Mouse (Mus musculus): Measurements from ENCODE around the gene Fez1. TPM values are rescaled to one million over a fixed set of nuclear protein-coding genes. Genes with fewer than 3 reads are reported as not detected.

Fez1 gene
- polyA plus RNA-seq, 1 experiment from 2014 or later, result 14.7 TPM

DNA sequence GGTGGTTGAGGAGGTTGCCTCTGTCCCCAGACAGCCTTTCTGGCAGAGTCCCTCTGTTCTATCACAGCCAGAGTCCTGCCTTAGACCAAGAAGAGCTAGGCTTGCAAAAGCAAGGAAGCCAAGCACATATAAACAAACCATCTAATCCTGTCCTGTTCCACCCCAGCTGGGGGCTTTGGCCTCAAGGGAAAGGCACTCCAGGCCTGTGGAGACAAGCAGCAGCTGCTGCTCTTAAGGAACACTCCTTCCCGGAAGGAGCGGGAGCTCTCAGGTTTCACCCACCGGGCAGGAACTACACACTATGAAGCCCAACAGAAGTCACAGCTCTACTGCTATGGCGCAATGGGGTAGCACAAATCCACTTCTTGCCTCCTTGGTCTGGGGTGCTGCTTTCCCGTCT is 95.3 kb downstream of the Fez1 start:
- Histone ChIP-seq H3K36me3 (ENCODE audit: control insufficient read depth, insufficient read depth, low read length) (no peaks in the 10 kb centered on the region), H3K9ac (ENCODE audit: low read length) (no peak overlapping the region), H3K4me2 (ENCODE audit: low read depth, severe bottlenecking) (peak overlapping the region; percentile 10; the same call in 1 of the 2 replicates), H3K27ac (replicated peaks; ENCODE audit: low read depth, low read length) (no peak overlapping the region), H3K27me3 (ENCODE audit: control insufficient read depth, insufficient read depth, low read length) (no peaks in the 10 kb centered on the region), H3K4me3 (ENCODE audit: low read depth, low read length) (no peak overlapping the region), H3K4me1 (ENCODE audit: control insufficient read depth, insufficient read depth, low read length) (peaks cover 10% of the 10 kb centered on the region), H3K9me3 (ENCODE audit: control insufficient read depth, low read length) (no peaks in the 10 kb centered on the region)
- WGBS, result 19% methylated on average over 5 of the region's 5 CpGs
- peak; percentile 62 for DNase-seq (ENCODE audit: low spot score)
- peak; percentile 68; the same call in 1 of the 2 replicates for ATAC-seq (ENCODE audit: insufficient number of reproducible peaks, low FRiP score, low TSS enrichment, low read depth)

- Histone ChIP-seq H3K36me3 (ENCODE audit: control insufficient read depth, insufficient read depth, low read length) (no peaks in the 10 kb centered on the region), H3K9me3 (ENCODE audit: control insufficient read depth, low read length) (no peaks in the 10 kb centered on the region), H3K4me2 (ENCODE audit: low read depth, severe bottlenecking) (no peak overlapping the region), H3K9ac (ENCODE audit: low read length) (no peak overlapping the region), H3K27me3 (ENCODE audit: control insufficient read depth, insufficient read depth, low read length) (no peaks in the 10 kb centered on the region), H3K4me1 (ENCODE audit: control insufficient read depth, insufficient read depth, low read length) (peaks cover 10% of the 10 kb centered on the region), H3K27ac (replicated peaks; ENCODE audit: low read depth, low read length) (no peak overlapping the region), H3K4me3 (ENCODE audit: low read depth, low read length) (no peak overlapping the region)
- DNase-seq (ENCODE audit: low spot score), result no peak
- ATAC-seq (ENCODE audit: insufficient number of reproducible peaks, low FRiP score, low TSS enrichment, low read depth), result no peak
- 63% methylated on average over 3 of the region's 3 CpGs for WGBS
Measured at GRCm38 (mm10) chr9:36918582-36918981, 96.9 kb downstream of the Fez1 start.

- Histone ChIP-seq H3K36me3 (ENCODE audit: control insufficient read depth, insufficient read depth, low read length) (no peaks in the 10 kb centered on the region), H3K27ac (replicated peaks; ENCODE audit: low read depth, low read length) (no peak overlapping the region), H3K4me1 (ENCODE audit: control insufficient read depth, insufficient read depth, low read length) (peaks cover 10% of the 10 kb centered on the region), H3K9ac (ENCODE audit: low read length) (no peak overlapping the region), H3K4me2 (ENCODE audit: low read depth, severe bottlenecking) (no peak overlapping the region), H3K4me3 (ENCODE audit: low read depth, low read length) (no peak overlapping the region), H3K27me3 (ENCODE audit: control insufficient read depth, insufficient read depth, low read length) (no peaks in the 10 kb centered on the region), H3K9me3 (ENCODE audit: control insufficient read depth, low read length) (no peaks in the 10 kb centered on the region)
- peak; percentile 34; the same call in 1 of the 2 replicates for ATAC-seq (ENCODE audit: insufficient number of reproducible peaks, low FRiP score, low TSS enrichment, low read depth)
- WGBS, result 61% methylated on average over 4 of the region's 4 CpGs
- DNase-seq (ENCODE audit: low spot score), result no peak
Measured at GRCm38 (mm10) chr9:36919472-36919871, 97.8 kb downstream of the Fez1 start.

GRCm38 (mm10) chr9:36921718-36922415 is 100.2 kb downstream of the Fez1 start:
- WGBS, result 71% methylated on average over 13 of the region's 13 CpGs
- Histone ChIP-seq H3K4me1 (ENCODE audit: control insufficient read depth, insufficient read depth, low read length) (peaks cover 4% of the 10 kb centered on the region), H3K4me2 (ENCODE audit: low read depth, severe bottlenecking) (no peak overlapping the region), H3K4me3 (ENCODE audit: low read depth, low read length) (no peak overlapping the region), H3K27ac (replicated peaks; ENCODE audit: low read depth, low read length) (no peak overlapping the region), H3K36me3 (ENCODE audit: control insufficient read depth, insufficient read depth, low read length) (no peaks in the 10 kb centered on the region), H3K9me3 (ENCODE audit: control insufficient read depth, low read length) (no peaks in the 10 kb centered on the region), H3K27me3 (ENCODE audit: control insufficient read depth, insufficient read depth, low read length) (no peaks in the 10 kb centered on the region), H3K9ac (ENCODE audit: low read length) (no peak overlapping the region)
- ATAC-seq (ENCODE audit: insufficient number of reproducible peaks, low FRiP score, low TSS enrichment, low read depth) (no peak), DNase-seq (ENCODE audit: low spot score) (no peak)

- no peak overlapping the region for H3K27ac ChIP-seq (replicated peaks; ENCODE audit: low read depth, low read length)
- DNase-seq (ENCODE audit: low spot score), result no peak
- H3K4me3 ChIP-seq (ENCODE audit: low read depth, low read length), result no peak overlapping the region
- ATAC-seq (ENCODE audit: insufficient number of reproducible peaks, low FRiP score, low TSS enrichment, low read depth), result no peak
- H3K4me1 ChIP-seq (ENCODE audit: control insufficient read depth, insufficient read depth, low read length), result no peaks in the 10 kb centered on the region; the same call in 1 of the 2 replicates
- no peak overlapping the region for H3K4me2 ChIP-seq (ENCODE audit: low read depth, severe bottlenecking)
- H3K9ac ChIP-seq (ENCODE audit: low read length), result no peak overlapping the region
- H3K9me3 ChIP-seq (ENCODE audit: control insufficient read depth, low read length), result no peaks in the 10 kb centered on the region
- no peaks in the 10 kb centered on the region for H3K27me3 ChIP-seq (ENCODE audit: control insufficient read depth, insufficient read depth, low read length)
- H3K36me3 ChIP-seq (ENCODE audit: control insufficient read depth, insufficient read depth, low read length), result no peaks in the 10 kb centered on the region
- WGBS, result 87% methylated on average over 5 of the region's 5 CpGs
Measured at GRCm38 (mm10) chr9:36923753-36924152, 102.1 kb downstream of the Fez1 start.

Other genes starting within 250 kb of the Fez1 start
- gene Gm17689, start 239.2 kb upstream of the Fez1 start, polyA plus RNA-seq (2014; fragmentation: Nextera tagmentation; extraction: Ambion mirVana), result not detected in 2 replicates
- not detected in 2 replicates for gene A630095E13Rik, start 178.5 kb upstream of the Fez1 start, polyA plus RNA-seq (2014; fragmentation: Nextera tagmentation; extraction: Ambion mirVana)
- not detected in 2 replicates for gene Acrv1, start 128.6 kb upstream of the Fez1 start, polyA plus RNA-seq (2014; fragmentation: Nextera tagmentation; extraction: Ambion mirVana)
- gene Chek1, start 94.8 kb upstream of the Fez1 start, polyA plus RNA-seq (2014; fragmentation: Nextera tagmentation; extraction: Ambion mirVana), result 72.3 and 74.3 TPM in 2 replicates
- gene Stt3a, start 54.2 kb upstream of the Fez1 start, polyA plus RNA-seq (2014; fragmentation: Nextera tagmentation; extraction: Ambion mirVana), result 197 and 238 TPM in 2 replicates
- gene Ei24, start 24.5 kb upstream of the Fez1 start, polyA plus RNA-seq (2014; fragmentation: Nextera tagmentation; extraction: Ambion mirVana), result 55.5 and 73.6 TPM in 2 replicates

Measured in limb, embryonic 11.5 days (tissue).